Mouse (Mus musculus) cerebellum, adult (tissue): ENCODE measurements at regions not wholly inside any gene's neighbourhood (a gene's known extent, or its start where the extent isn't known, plus 50 kb on each side); places are given as distances from the start of the nearest gene placed in this dataset.

Source experiments
- ATAC-seq: cut with Nextera tagmentation; 2 replicates; pipeline ENCODE4 v1.9.2; 2017; ENCODE audit warnings: mild to moderate bottlenecking, moderate library complexity, mixed read lengths; ENCODE audit not compliant: insufficient number of reproducible peaks, low FRiP score, low TSS enrichment

GRCm38 (mm10) chr1:35822376-35823202 is 245.6 kb upstream of the Hs6st1 start:
- no peak for ATAC-seq

- ATAC-seq, result no peak
These were observed 244.7 kb upstream of the Hs6st1 start for GRCm38 (mm10) chr1:35823496-35823895.

DNA sequence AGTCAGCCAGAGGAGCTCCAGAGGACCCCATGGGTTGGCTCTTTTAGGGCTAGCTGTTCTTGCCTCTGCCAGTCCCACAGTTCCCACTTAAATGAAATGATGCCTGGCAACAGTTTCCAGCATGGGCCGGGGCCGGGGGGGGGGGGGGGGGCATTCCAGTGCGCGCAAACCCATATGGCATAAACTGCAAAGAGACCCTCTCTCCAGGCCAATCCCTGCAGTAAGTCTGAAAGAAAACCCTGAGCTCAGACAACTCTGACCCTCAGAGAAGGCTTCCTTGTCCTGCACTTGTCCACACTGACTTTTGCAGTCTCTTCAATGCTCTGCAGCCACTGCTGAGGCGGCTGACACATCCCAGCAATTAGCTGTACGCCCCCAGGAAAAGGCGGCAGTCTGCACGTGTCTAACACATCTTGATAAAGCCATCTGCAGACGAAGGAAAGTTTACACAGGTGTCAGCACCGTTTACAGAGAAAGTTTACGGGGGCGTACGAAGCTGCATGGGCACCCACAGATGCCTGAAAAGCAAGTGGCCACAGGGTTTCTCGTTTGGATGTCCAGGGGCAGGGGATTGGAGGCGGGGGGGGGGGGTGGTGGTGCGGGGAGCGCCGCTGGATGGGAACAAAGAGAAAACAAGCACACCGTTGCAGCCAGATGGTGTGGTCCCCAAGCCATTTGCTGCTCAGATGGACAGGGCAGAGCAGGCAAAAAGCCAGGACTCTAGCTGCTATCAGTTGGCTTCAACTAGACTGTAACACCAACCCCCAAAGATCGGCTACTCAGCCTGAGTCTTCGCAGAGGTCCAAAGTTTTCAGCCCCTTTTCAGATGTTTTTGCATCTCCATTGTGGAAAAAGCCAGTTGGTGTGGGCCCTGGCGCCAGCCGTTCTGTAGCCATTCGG is 244.0 kb upstream of the Hs6st1 start:
- ATAC-seq, result no peak

DNA sequence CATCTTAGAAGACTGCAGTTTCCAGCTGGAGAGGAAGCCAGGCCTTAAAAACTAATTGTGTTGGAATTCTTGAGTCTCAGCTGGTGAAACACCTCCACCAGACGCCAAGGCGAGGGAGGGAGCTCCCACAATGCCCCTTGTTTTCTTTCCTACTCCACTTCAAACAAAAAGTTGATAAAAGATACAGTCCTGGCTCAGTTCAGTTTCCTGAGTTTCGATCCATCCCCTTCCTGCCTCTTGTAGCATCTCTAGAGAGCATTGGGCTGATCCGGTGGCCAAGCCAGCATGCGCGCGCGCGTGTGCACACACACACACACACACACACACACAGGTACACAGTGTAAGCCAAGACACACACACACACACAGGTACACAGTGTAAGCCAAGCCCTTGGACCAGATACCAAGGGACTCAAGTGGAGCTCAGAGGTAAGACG is 242.7 kb upstream of the Hs6st1 start:
- no peak for ATAC-seq

DNA sequence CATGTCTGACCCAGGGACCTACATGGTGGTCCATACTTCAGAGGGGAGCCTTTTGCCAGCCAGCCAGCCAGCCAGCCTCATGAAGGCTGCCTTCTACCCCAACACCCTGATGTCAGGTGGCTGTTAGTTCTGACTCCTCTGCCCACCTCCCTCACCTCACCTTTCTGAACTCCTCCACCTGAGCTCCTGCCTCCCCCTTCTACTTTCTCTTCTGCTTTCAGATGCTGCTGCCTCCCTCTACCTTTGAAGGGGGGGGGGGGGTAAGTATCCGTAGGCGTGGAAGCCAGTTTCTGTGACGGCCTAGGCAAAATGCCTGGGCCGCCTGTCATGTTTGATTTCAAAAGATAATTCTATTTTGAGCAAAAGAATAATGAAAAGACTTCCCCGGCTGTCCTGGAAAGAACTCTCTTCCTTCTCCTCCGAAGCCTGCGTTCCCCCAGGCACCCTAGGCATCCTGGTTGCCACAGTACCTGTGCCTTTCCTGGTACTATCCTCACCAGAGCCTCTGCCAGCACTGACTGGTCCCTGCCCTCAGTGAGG is 241.6 kb upstream of the Hs6st1 start:
- ATAC-seq, result no peak

DNA sequence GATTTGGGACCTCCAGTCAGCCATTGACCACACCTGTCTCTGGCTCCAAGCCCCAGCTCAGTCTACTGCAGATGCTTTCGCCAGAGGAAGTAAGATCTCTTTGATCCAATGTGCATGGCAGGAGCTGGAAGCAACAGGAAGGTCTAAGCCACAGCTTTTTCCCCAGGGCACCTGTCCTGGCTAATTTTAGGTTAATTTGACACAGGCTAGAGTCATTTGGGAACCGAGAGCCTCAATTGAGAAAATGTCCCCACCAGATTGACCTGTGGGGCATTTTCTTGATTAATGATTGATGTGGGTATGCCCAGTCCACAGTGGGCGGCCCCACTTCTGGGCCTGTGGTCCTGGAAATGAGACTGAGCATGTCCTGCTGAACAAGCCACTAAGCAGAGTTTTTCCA is 240.7 kb upstream of the Hs6st1 start:
- no peak for ATAC-seq

DNA sequence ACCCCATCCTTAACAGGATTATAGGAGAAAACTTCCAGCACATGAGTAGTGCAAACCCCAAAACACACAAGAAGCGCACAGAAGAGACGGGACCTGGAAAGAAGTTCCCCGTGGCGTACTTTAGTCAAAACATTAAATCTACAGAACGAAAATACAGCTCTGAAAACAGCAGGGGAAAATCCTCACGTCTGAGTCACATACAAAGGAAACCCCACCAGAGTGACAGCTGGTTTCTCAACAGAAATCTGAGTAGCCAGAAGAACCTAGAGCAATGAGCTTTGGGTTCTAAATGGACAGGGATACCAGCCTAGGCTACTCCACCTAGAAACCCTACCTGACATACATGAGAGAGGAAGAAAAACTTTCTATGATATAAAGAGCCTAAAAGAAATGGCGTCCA is 234.0 kb upstream of the Hs6st1 start:
- ATAC-seq, result no peak

GRCm38 (mm10) chr1:35836552-35836951 is 231.6 kb upstream of the Hs6st1 start:
- no peak for ATAC-seq

- ATAC-seq, result no peak
These were observed 229.6 kb upstream of the Hs6st1 start for GRCm38 (mm10) chr1:35838625-35839024.

DNA sequence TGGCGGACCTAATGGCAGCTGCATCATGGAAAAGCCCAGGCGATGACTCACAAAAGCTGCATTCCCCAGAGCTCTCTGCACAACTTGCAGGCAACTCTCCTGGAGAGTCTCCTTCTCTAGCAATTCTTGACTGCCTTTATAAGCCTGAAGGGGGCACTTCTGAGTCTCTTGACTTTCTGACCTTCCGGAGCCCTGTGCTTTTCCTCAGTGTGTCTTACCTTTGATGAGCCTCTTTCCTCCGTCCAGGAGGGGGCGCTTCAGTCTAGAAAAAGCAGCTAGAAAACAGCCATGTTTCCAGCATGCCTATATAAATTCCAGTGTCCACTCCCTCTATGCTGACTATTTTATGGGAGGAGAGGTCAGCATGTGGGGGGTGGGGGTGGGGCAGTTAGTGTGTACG is 228.8 kb upstream of the Hs6st1 start:
- peak; percentile 20; the same call in 1 of the 2 replicates for ATAC-seq

DNA sequence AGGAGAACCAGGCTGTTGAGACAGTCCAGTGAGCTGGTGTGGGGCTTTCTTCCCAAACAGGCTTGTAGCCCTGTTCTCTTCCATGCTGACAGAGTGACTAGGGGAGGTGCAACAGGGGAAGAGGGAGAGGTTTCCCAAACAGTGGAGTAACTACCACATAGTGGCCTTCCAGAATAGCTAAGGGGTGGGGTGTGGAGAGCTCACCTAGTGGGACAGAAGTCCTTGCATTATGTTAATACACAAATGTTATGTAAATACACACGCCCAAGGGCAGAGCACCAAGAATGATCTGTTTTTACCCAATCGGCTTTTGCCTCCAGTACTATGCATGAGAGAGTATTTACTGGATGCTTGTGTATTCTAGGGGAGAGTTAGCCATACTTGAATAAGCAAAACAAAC is 226.6 kb upstream of the Hs6st1 start:
- no peak for ATAC-seq

DNA sequence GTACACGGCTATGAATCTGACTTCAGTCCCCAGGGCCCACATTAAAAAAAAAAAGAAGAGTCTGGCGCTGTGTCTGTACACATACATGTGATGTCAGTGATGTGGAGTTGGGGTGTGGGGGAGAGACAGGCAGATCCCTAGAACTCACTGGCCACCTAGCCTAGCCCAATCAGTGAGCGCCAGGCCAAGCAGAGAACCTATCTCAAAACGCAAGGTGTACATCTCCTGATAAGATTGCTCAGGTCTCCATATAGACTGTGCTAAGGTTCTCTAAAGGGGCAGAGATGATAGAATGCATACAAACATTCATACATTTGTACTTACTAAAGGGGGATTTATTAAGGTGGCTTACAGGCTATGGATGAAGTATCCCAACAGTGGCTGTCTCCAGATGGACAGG is 225.5 kb upstream of the Hs6st1 start:
- no peak for ATAC-seq

DNA sequence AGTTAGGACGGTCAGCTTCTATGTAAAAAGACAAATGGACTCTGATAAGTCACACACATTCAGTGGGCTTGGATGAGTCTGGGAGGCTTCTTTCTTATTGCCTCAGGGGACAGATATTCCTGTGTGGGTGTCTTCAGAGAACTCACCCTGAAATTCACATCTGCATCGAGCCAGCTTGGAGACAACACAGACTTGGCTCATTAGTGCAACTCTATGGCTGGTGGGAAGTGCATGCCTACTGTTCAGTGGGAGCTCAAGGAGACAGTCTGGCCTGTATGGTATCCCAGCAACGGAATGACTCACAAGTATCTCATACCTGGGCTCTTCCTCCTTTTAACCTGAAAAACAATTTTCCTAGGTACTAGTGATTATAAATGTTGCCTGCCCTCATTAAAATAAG is 224.6 kb upstream of the Hs6st1 start:
- no peak for ATAC-seq

- no peak for ATAC-seq
These were observed 221.8 kb upstream of the Hs6st1 start for GRCm38 (mm10) chr1:35846224-35846936.

- ATAC-seq, result no peak
These were observed 219.8 kb upstream of the Hs6st1 start for GRCm38 (mm10) chr1:35848160-35848954.

GRCm38 (mm10) chr1:35849406-35850190 is 218.6 kb upstream of the Hs6st1 start:
- ATAC-seq, result no peak

- no peak for ATAC-seq
These were observed 218.0 kb upstream of the Hs6st1 start for GRCm38 (mm10) chr1:35850191-35850545.

DNA sequence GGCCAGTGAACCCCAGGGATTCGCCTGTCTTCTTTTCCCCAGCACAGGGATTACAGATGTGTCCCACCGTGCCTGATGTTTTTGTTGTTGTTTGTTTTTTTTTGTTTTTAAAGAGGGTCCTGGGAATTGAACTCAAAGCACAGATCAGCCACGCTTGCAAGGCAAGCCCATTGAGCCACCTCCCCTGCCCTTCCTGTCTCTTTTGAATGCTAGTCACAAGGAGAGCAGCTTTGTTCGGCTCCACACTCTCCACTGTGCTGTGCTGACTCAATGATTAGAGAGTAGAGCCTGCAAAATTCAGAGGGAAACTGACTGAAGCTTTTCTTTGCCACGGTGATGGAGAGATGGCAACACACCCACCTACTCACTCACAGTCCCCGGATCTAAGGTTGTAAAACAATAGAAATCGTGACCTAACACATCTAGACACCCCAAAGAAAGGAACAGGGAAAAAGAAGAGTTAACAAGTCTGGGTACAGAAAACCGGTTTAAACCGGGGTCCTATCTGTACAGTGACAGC is 217.6 kb upstream of the Hs6st1 start:
- ATAC-seq, result no peak
